In the genomic region with DNA sequence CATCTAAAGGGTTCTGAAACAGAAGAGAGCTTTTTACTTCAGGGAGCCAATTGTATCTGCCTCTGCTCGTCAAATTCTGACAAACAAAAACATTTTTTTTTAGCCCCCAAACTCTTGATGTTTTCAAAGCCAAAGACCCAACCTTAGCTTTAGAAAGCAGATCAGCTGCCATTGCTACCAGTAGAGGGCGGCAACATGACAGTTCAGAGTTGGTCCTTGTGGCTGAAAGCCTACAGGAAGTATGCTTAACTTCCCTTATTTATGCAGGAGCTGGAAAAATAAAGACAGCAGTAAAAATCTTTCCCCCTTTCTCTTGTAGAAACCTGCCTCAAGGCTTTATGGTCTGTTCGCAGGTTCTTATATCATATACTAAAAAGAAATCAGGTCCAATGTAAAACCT, we compare ENCODE assay signal across 9 mouse cellular contexts.
A peak's percentile ranks its signal among the peaks of the same experiment; 100 is the strongest.
DNase-seq lines count a peak whose midpoint lies in the region.
"Had no signal": no experiment of that assay in that cellular context is flagged by ENCODE, and none has a peak within 500 bp of the region (broad histone marks: within the 10 kb centered on the region; RNA-seq: fewer than 3 reads in every experiment).

No protein-coding gene starts in this region.

- no peak overlapping the region for H3K4me3 ChIP-seq in heart, embryonic 10.5 days
- H3K4me3 ChIP-seq: megakaryocyte, embryonic 14.5 days had no signal

- H3K27me3 ChIP-seq in heart, embryonic 10.5 days (ENCODE audit: insufficient read depth, poor library complexity, severe bottlenecking), result no peaks in the 10 kb centered on the region; the same call in 1 of the 2 replicates
- H3K27me3 ChIP-seq: megakaryocyte, embryonic 14.5 days had no signal

- H3K9me3 ChIP-seq in heart, embryonic 10.5 days, result no peaks in the 10 kb centered on the region
- H3K9me3 ChIP-seq: megakaryocyte, embryonic 14.5 days had no signal

- no peaks in the 10 kb centered on the region for H3K36me3 ChIP-seq in heart, embryonic 10.5 days

- peaks cover 11% of the 10 kb centered on the region; the same call in 1 of the 2 replicates for H3K4me1 ChIP-seq in heart, embryonic 10.5 days
- H3K4me1 ChIP-seq: megakaryocyte, embryonic 14.5 days had no signal

- DNase-seq in heart, adult 18-20 months, result peak; percentile 75 to 91
- no peak for DNase-seq in heart, embryonic 10.5 days (ENCODE audit: low spot score)
- DNase-seq in NIH3T3 (ENCODE audit: low read depth), result peak; percentile 90
- DNase-seq in cerebellum, postnatal 25 days, result peak; percentile 68 to 86
- peak; percentile 41 to 44 for DNase-seq in gastrocnemius, adult 8-10 months (ENCODE audit: low spot score in 2 of 2)
- peak; percentile 80 to 90 for DNase-seq in kidney, postnatal 25 days
- peak; percentile 68 to 77 for DNase-seq in lung, adult 18-20 months
- peak; percentile 54 for DNase-seq in right cerebral cortex, postnatal 25 days

- 10% methylated on average over 3 of the region's 3 CpGs for WGBS in heart, embryonic 10.5 days

- H3K27ac ChIP-seq in heart, embryonic 10.5 days, result no peak overlapping the region
